Mouse (Mus musculus) embryonic facial prominence, embryonic 10.5 days (tissue): Measurements from ENCODE around the gene Fam227a. TPM values are rescaled to one million over a fixed set of nuclear protein-coding genes. Genes with fewer than 3 reads are reported as not detected.

Source experiments
- DNase-seq: peaks from one replicate; pipeline ENCODE4 v3.0.0-alpha.2; 2017; ENCODE audit warnings: low spot score
- H3K27ac ChIP-seq: fragments of 300-500 bp; sonication (generic); replicated peaks from 2 replicates; pipeline ENCODE4 v1.5.1; 2016; ENCODE audit warnings: mild to moderate bottlenecking
- H3K27me3 ChIP-seq: fragments of 300-500 bp; sonication (generic); replicated peaks from 2 replicates; pipeline ENCODE4 v1.6.1; 2016; ENCODE audit warnings: low read depth, mild to moderate bottlenecking; ENCODE audit not compliant: poor library complexity, severe bottlenecking
- H3K36me3 ChIP-seq: fragments of 300-500 bp; sonication (generic); replicated peaks from 2 replicates; pipeline ENCODE4 v1.6.1; 2016; ENCODE audit warnings: mild to moderate bottlenecking, moderate library complexity
- H3K4me1 ChIP-seq: fragments of 300-500 bp; sonication (generic); 2 replicates; pipeline ENCODE4 v1.6.1; 2016
- H3K4me3 ChIP-seq: fragments of 300-500 bp; sonication (generic); 2 replicates; pipeline ENCODE4 v1.5.1; 2016; ENCODE audit warnings: mild to moderate bottlenecking, moderate library complexity
- H3K9me3 ChIP-seq: fragments of 300-500 bp; sonication (generic); 2 replicates; pipeline ENCODE4 v1.6.1; 2016; ENCODE audit warnings: mild to moderate bottlenecking
- WGBS: fragments of 180-500 bp; shearing (Covaris S2); methylation state at CpG from one replicate; pipeline ENCODE4 v1.1.7; 2016; 5-methylcytosine and 5-hydroxymethylcytosine counted together
- microRNA-seq: library from miRNA; unstranded; fragments of <30 nt; microRNA quantifications from one replicate; pipeline ENCODE4, GENCODE M21; 2017
- polyA plus RNA-seq: library from polyadenylated mRNA; unstranded; fragments of >200 nt; fragmentation: Nextera tagmentation; extraction: Ambion mirVana; gene quantifications from 2 replicates; pipeline ENCODE4 v1.2.1, GENCODE M21; 2016

The Fam227a gene
- polyA plus RNA-seq, 1 experiment from 2014 or later = 2.3 TPM

GRCm38 (mm10) chr15:79604990-79605665, 53.6 kb downstream of the Fam227a start, which contains the start of gene Dmc1:
Gene Dmc1 (minus strand): TSS chr15:79605109.
- Histone ChIP-seq H3K27ac (peak within 1 kb of the TSS; percentile 48; the same call in 1 of the 2 replicates), H3K27me3 (peaks cover 36% of the 10 kb centered on the region), H3K36me3 (peaks cover 2% of the 10 kb centered on the region; the same call in 1 of the 2 replicates), H3K9me3 (peaks cover 4% of the 10 kb centered on the region; the same call in 1 of the 2 replicates), H3K4me3 (peak within 1 kb of the TSS; percentile 51), H3K4me1 (peaks cover 11% of the 10 kb centered on the region)
- peak; percentile 74 for DNase-seq
- 10% methylated on average over 37 of the region's 37 CpGs for WGBS

DNA sequence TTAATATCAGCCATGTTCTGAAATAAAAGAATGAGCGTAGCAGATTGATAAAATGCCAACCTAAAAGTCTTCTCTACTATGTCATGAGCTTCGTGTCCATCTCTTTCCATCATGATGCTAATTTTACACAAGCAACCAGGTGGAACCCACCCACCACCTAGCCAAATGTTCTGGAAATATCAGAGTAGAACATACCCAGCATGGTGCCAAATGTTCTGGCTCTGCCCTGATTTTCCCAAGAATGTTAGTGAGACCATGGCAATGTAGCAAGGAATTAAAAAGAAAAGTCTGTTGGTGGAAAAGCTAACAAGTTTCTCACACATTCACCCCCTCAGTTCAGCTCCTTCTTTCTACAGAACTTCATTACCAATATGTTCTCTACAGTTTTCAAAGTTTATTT, 58.6 kb downstream of the Fam227a start:
- no peak for DNase-seq
- H3K27ac ChIP-seq = no peak overlapping the region
- H3K4me1 ChIP-seq = peaks cover 9% of the 10 kb centered on the region
- 88% methylated on average over 2 of the region's 2 CpGs for WGBS
- H3K36me3 ChIP-seq = no peaks in the 10 kb centered on the region
- peaks cover 26% of the 10 kb centered on the region for H3K27me3 ChIP-seq
- H3K9me3 ChIP-seq = peaks cover 3% of the 10 kb centered on the region; the same call in 1 of the 2 replicates
- no peak overlapping the region for H3K4me3 ChIP-seq

GRCm38 (mm10) chr15:79598715-79599114, 60.0 kb downstream of the Fam227a start:
- 93% methylated on average over 1 of the region's 1 CpGs for WGBS
- Histone ChIP-seq H3K27me3 (peaks cover 12% of the 10 kb centered on the region), H3K4me3 (no peak overlapping the region), H3K4me1 (no peaks in the 10 kb centered on the region), H3K27ac (no peak overlapping the region), H3K36me3 (no peaks in the 10 kb centered on the region), H3K9me3 (no peaks in the 10 kb centered on the region)
- no peak for DNase-seq

DNA sequence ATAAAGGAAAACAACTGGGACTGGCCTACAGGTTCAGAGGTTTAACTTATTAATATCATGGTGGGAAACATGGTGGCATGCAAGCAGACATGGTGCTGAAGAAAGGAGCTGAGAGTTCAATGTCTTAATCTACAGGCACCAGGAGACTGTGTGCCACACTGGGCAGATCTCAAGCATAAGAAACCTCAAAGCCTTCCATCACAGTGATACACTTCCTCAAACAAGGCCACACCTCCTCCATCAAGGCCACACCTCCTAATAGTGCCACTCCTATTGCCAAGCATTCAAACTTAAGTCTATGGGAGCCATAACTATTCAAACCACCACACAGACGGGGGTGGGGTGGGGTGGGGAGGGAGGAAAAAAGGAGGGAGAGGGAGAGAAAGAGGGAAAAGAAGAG, 77.2 kb downstream of the Fam227a start:
- Histone ChIP-seq H3K9me3 (no peaks in the 10 kb centered on the region), H3K4me1 (no peaks in the 10 kb centered on the region), H3K36me3 (no peaks in the 10 kb centered on the region), H3K4me3 (no peak overlapping the region), H3K27me3 (no peaks in the 10 kb centered on the region), H3K27ac (no peak overlapping the region)
- 61% methylated on average over 1 of the region's 1 CpGs for WGBS
- DNase-seq = no peak

DNA sequence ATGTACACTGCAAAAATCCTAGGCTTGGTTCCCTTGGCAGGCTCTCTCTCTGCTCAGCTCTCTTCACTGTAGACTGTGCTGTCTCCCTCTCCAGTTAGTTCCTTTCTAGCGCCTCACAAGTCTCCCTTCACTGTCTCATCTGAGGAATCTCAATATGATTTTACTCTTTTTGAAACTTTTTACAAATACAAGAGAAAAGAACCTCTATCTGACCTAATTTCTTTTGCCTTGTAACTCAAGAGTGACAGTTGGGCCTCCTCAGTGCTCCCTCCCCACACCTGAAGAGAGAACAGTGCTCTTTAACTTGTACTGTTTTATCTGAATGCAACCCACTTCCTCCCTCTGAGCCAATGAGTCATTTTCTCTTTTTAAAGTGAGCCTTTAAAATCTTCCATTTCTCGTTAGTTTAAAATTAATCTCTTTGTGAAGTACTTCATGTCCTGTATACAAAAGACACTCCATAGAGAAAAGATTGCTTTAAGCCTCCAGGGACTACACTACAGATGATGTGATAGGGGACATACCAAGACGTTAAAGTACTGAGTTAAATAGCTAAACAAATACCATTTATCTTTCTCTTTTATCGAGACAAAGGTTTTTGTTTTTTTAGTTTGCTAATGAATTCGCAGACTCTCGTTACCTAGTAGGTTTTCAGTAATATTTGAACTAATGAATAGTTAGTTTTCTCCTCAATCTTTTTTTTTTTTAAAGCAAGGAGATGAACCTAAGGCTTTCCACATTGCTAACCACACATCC, 80.9 kb downstream of the Fam227a start:
- H3K4me1 ChIP-seq = no peaks in the 10 kb centered on the region
- no peaks in the 10 kb centered on the region for H3K27me3 ChIP-seq
- DNase-seq = no peak
- 71% methylated on average over 6 of the region's 6 CpGs for WGBS
- H3K9me3 ChIP-seq = no peaks in the 10 kb centered on the region
- no peak overlapping the region for H3K4me3 ChIP-seq
- H3K27ac ChIP-seq = no peak overlapping the region
- H3K36me3 ChIP-seq = no peaks in the 10 kb centered on the region

GRCm38 (mm10) chr15:79576947-79577346, 81.8 kb downstream of the Fam227a start:
- H3K4me3 ChIP-seq = no peak overlapping the region
- H3K36me3 ChIP-seq = no peaks in the 10 kb centered on the region
- H3K9me3 ChIP-seq = no peaks in the 10 kb centered on the region
- no peaks in the 10 kb centered on the region for H3K27me3 ChIP-seq
- H3K27ac ChIP-seq = no peak overlapping the region
- no peak for DNase-seq
- WGBS = 95% methylated on average over 2 of the region's 2 CpGs
- no peaks in the 10 kb centered on the region for H3K4me1 ChIP-seq

DNA sequence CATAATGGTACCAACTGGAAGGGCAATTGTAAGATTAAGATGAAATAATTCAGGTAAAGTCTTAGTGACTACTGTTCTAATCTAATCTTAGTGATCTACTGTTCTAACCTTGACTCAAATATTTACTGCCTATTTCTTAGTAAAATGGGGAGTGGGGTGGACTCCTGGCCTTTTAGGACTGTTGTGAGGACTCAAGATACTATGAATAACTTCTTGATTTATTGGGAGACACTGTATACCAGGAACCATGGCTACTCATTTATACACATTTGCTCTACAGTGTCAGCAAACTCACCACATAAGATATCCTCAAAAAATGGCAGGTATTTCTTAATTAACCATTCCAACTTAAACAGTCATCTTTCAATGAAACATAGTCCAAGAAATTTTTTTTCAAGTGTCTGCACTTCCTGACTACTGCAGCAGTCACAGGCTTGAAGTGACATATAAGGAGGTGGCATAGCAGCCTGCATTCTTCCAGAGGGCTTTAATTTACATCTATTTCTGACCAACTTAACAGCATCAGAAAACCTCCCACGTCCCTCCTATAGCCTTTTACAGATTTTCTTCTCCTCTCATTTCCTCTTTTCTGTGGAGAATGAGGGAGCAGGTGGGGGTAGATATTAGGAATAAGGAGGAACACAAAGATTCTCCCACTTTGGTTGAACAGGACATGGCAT, 83.1 kb downstream of the Fam227a start:
- WGBS = 56% methylated on average over 1 of the region's 1 CpGs
- no peaks in the 10 kb centered on the region for H3K4me1 ChIP-seq
- no peak overlapping the region for H3K4me3 ChIP-seq

GRCm38 (mm10) chr15:79562417-79562816, 96.3 kb downstream of the Fam227a start:
- H3K27ac ChIP-seq = no peak overlapping the region
- no peaks in the 10 kb centered on the region for H3K36me3 ChIP-seq
- 87% methylated on average over 9 of the region's 9 CpGs for WGBS
- H3K4me3 ChIP-seq = no peak overlapping the region
- no peak for DNase-seq
- no peaks in the 10 kb centered on the region for H3K27me3 ChIP-seq
- H3K4me1 ChIP-seq = no peaks in the 10 kb centered on the region
- H3K9me3 ChIP-seq = no peaks in the 10 kb centered on the region

More for the DNA sequence above, 83.1 kb downstream of the Fam227a start:
- no peaks in the 10 kb centered on the region for H3K9me3 ChIP-seq
- DNase-seq = no peak
- H3K36me3 ChIP-seq = no peaks in the 10 kb centered on the region
- H3K27me3 ChIP-seq = no peaks in the 10 kb centered on the region
- H3K27ac ChIP-seq = no peak overlapping the region

DNA sequence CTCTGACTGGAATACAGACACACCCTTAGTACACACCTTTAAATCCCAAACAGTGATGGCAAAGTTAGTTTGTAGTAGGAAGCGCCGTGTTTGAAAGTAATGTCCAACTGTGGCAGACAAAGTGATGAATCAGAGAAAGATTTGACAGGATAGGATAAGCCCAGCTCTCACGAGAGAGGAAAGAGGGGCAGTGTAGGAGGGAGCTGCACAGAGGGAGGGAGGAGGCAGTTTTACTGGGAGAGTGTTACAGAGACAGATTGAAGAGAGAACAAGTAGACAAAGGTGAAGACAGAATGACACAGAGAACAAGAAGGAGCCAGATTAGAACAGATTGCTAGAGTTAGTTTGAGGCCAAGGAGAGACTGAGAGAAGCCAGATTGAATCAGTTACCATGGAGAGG, 99.1 kb downstream of the Fam227a start:
- Histone ChIP-seq H3K4me1 (no peaks in the 10 kb centered on the region), H3K27me3 (no peaks in the 10 kb centered on the region), H3K9me3 (no peaks in the 10 kb centered on the region), H3K27ac (no peak overlapping the region), H3K4me3 (no peak overlapping the region), H3K36me3 (no peaks in the 10 kb centered on the region)
- 73% methylated on average over 3 of the region's 3 CpGs for WGBS
- no peak for DNase-seq

Small RNA genes within 50 kb of the gene (microRNA-seq; reads per million reads assigned to microRNA genes)
- not detected for gene Gm27903

Other genes with a start within 250 kb of the Fam227a start
- 143 and 156 TPM in 2 replicates for gene Csnk1e, start 203.4 kb downstream of the Fam227a start, polyA plus RNA-seq
- not detected in 2 replicates for gene Kcnj4, start 153.7 kb downstream of the Fam227a start, polyA plus RNA-seq
- gene Kdelr3, start 142.5 kb downstream of the Fam227a start, polyA plus RNA-seq = 7.1 and 8.8 TPM in 2 replicates
- gene Ddx17, start 112.2 kb downstream of the Fam227a start, polyA plus RNA-seq = 43.7 and 44.9 TPM in 2 replicates
- gene Dmc1, start 53.8 kb downstream of the Fam227a start, polyA plus RNA-seq = 1.2 and 1.4 TPM in 2 replicates
- gene Cby1, start 243 bp upstream of the Fam227a start, polyA plus RNA-seq = 60.3 and 69.6 TPM in 2 replicates
- 250 and 258 TPM in 2 replicates for gene Tomm22, start 11.9 kb upstream of the Fam227a start, polyA plus RNA-seq
- 22.9 and 23.9 TPM in 2 replicates for gene Josd1, start 29.0 kb upstream of the Fam227a start, polyA plus RNA-seq
- 47.7 and 51.6 TPM in 2 replicates for gene Gtpbp1, start 31.9 kb upstream of the Fam227a start, polyA plus RNA-seq
- 2.4 and 3.4 TPM in 2 replicates for gene Sun2, start 83.6 kb upstream of the Fam227a start, polyA plus RNA-seq
- gene Dnal4, start 118.9 kb upstream of the Fam227a start, polyA plus RNA-seq = 66.3 and 68.6 TPM in 2 replicates
- gene Nptxr, start 145.8 kb upstream of the Fam227a start, polyA plus RNA-seq = 1.8 and 2.2 TPM in 2 replicates
- gene Npcd, start 175.3 kb upstream of the Fam227a start, polyA plus RNA-seq = not detected in 2 replicates
- 16.1 and 18.1 TPM in 2 replicates for gene Cbx6, start 175.7 kb upstream of the Fam227a start, polyA plus RNA-seq
- 7.7 and 8.4 TPM in 2 replicates for gene Apobec3, start 232.7 kb upstream of the Fam227a start, polyA plus RNA-seq